Mouse (Mus musculus) left cerebral cortex, postnatal 25 days (tissue): ENCODE data around the gene Olfr815. TPM values are rescaled to one million over a fixed set of nuclear protein-coding genes. Genes with fewer than 3 reads are reported as not detected.
"Not testable (repeated sequence)": the region's sequence is repeated elsewhere in the genome, so short reads cannot be mapped to it uniquely, and the experiment has no call there.

ENCODE experiments used
- DNase-seq, 2 experiments: peaks; one replicate each; pipeline ENCODE4 v3.0.0; 2022; ENCODE audit warnings: low spot score in 2 of 2, mixed read lengths in 1 of 2
- intact Hi-C: fragments of 180-260 bp; cut with DNase I; formaldehyde crosslinking; loops from one replicate; pipeline ENCODE4 v1.15.1; 2025
- total RNA-seq, 2 experiments: library from RNA; stranded (reverse); gene quantifications; 2 replicates each; pipeline ENCODE4 v1.2.3; 2021

Gene Olfr815
- total RNA-seq = not detected

DNA sequence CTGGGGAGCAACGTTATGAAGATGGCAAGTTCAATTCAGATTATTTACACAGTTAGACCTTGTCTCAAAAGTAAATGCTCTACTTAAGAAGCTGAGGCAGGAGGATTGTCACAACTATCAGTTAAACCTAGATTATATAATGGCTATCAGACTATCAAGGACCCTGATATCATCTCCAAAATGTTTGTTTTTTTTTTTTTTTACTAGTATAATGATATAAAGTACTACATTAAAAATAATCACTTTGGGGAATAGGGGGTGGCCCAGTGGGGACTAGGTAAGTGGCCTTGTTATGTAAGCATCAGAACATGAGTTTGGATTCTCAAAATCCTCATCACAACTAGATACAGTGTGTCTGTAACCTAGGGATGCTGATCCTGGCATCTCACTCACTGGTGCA is at the start of gene Olfr815:
Gene Olfr815, minus strand, starts transcription at position 101 of the 400 bp plus-strand sequence.
- DNase-seq, intact Hi-C loops: not testable (repeated sequence)

DNA sequence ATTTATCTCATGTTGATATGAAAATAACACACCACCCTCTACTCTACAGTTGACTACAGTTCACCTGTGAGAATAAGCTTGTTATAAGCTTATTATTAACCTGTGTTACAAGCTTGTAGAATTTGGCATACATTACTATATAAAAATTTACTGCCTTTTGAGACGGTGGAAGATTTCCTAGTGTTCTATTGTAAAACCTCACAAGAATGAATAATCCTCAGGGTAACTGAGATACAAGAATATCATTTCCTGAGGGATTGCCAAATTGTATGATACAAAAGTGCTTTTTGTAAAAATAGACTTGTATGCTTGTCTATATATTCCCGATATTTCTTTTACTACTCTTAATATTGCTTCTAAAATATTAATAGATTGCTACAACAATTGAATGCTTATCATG is 43.3 kb upstream of the Olfr815 start, which contains the start of gene Olfr818:
Gene Olfr818, minus strand, starts transcription at position 101 of the 400 bp plus-strand sequence.
- intact Hi-C loops = no loop called here
- no peak for DNase-seq

DNA sequence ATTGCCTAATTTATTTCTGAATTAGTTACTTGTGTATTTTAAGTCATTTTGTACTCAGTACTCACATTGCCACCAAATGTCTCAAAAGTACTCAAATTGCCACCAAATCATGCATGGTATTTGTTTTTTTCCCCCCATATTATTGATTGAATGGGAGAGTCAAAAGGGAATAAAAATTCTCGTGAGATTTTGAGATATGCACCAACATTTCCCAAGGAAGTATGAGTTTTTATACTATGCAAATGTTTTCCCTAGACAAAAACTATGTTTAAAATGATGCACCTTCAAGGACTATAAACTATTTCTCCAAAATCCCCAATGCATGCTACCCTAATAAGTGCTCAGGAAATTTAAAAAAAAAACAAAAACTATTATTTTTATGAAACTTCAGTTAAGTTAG is 9.8 kb upstream of the Olfr815 start, which contains the start of gene Olfr816:
Gene Olfr816, minus strand, starts transcription at position 101 of the 400 bp plus-strand sequence.
- no peak for DNase-seq
- intact Hi-C loops = no loop called here

DNA sequence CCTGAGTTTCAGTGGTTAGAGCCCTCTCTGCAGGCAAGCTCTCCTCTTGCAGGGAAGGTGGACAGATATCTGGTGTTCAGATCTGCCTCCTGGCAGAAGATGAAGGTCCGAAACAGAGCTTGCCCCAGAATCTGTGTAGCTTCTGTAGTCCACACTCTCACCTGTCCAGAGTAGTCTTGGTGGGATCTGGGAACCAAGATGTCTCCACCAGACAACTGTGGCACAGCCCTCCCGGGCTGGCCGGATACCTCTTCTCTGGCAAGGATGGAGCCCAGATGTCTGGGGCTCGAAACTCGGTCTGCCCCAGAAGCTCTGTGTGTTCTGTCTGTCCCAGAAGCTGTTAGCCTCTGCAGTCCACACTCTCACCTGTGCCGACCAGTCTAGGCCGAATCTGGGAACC is 19.7 kb downstream of the Olfr815 start:
- intact Hi-C loops = no loop called here

DNA sequence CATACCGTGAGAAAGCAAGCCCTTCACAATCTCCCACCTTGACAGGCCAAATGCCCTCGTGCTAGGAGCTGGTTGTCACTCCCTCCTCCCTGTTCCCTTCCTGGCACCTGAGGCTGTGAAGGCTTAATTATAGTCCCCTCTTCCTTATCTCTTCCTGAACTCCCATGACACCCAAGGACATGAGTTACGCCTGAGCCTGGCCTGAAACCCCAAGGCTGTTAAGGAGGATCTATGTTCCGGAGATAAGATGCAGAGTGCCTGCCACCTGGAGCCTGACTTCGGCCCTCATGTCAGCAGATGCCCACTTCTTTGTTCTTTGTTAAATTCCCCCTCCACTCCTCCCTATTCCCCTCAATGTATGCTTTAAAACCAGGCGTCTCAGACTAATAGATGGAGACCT is 20.2 kb downstream of the Olfr815 start:
- DNase-seq, intact Hi-C loops: not testable (repeated sequence)

More for the DNA sequence above, 19.7 kb downstream of the Olfr815 start:
- DNase-seq = no peak

DNA sequence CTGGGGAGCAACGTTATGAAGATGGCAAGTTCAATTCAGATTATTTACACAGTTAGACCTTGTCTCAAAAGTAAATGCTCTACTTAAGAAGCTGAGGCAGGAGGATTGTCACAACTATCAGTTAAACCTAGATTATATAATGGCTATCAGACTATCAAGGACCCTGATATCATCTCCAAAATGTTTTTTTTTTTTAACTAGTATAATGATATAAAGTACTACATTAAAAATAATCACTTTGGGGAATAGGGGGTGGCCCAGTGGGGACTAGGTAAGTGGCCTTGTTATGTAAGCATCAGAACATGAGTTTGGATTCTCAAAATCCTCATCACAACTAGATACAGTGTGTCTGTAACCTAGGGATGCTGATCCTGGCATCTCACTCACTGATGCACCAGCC is 25.9 kb downstream of the Olfr815 start, which contains the start of gene Olfr814:
Gene Olfr814, minus strand, starts transcription at position 101 of the 400 bp plus-strand sequence.
- intact Hi-C loops, DNase-seq: not testable (repeated sequence)

DNA sequence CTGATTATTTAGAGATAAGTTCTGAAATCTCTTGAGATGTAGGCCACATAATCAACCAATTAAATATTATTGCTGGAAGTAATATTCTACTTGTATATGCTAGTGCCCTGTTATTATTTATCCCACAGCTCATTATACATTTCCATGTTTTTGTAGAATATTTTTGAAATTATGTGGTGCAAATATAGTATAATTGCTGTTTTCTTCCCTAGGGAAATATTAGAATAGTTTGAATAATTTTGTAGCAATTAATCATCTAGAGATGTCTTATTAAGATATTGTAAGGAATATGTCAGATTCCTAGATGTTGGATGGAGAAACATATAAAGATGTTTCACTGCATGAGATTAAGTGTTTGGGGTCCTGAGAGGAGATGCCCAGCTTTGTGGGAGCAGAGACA is 50.6 kb downstream of the Olfr815 start, which contains the start of gene Olfr813:
Gene Olfr813, plus strand, starts transcription at position 301 of the 400 bp plus-strand sequence.
- no peak for DNase-seq
- intact Hi-C loops = no loop called here

Other genes with a start within 250 kb of the Olfr815 start
- gene Olfr800, start 248.2 kb downstream of the Olfr815 start, total RNA-seq = not detected
- not detected for gene Olfr801, start 232.0 kb downstream of the Olfr815 start, total RNA-seq
- under 1 TPM; 0.14 to 0.21 TPM for gene Olfr802, start 217.7 kb downstream of the Olfr815 start, total RNA-seq
- gene Olfr803, start 211.6 kb downstream of the Olfr815 start, total RNA-seq = not detected
- gene Olfr804, start 202.7 kb downstream of the Olfr815 start, total RNA-seq = not detected
- gene Olfr805, start 176.5 kb downstream of the Olfr815 start, total RNA-seq = not detected
- gene Olfr806, start 163.9 kb downstream of the Olfr815 start, total RNA-seq = not detected
- not detected for gene Olfr807, start 148.1 kb downstream of the Olfr815 start, total RNA-seq
- not detected for gene Olfr808, start 140.4 kb downstream of the Olfr815 start, total RNA-seq
- not detected for gene Olfr809, start 131.2 kb downstream of the Olfr815 start, total RNA-seq
- not detected for gene Olfr810, start 111.0 kb downstream of the Olfr815 start, total RNA-seq
- not detected for gene Olfr811, start 101.5 kb downstream of the Olfr815 start, total RNA-seq
- not detected for gene Olfr812, start 59.8 kb downstream of the Olfr815 start, total RNA-seq
- gene Olfr813, start 50.5 kb downstream of the Olfr815 start, total RNA-seq = not detected
- gene Olfr814, start 26.0 kb downstream of the Olfr815 start, total RNA-seq = not detected
- not detected for gene Olfr816, start 9.7 kb upstream of the Olfr815 start, total RNA-seq
- not detected for gene Olfr818, start 43.2 kb upstream of the Olfr815 start, total RNA-seq
- not detected for gene Olfr819, start 61.4 kb upstream of the Olfr815 start, total RNA-seq
- not detected for gene Olfr247, start 70.3 kb upstream of the Olfr815 start, total RNA-seq
- gene Gm10310, start 79.2 kb upstream of the Olfr815 start, total RNA-seq = not detected
- gene Olfr820, start 106.8 kb upstream of the Olfr815 start, total RNA-seq = not detected
- gene Olfr821, start 124.5 kb upstream of the Olfr815 start, total RNA-seq = not detected
- not detected for gene Olfr822, start 165.3 kb upstream of the Olfr815 start, total RNA-seq
- not detected for gene Olfr823, start 209.5 kb upstream of the Olfr815 start, total RNA-seq
- not detected for gene Olfr824, start 224.1 kb upstream of the Olfr815 start, total RNA-seq